Mouse (Mus musculus): ENCODE data around the gene Gjc2.

- no peak for TF ChIP-seq CTCF (IDR thresholded peaks at IDR 0.05; ENCODE audit: extremely low read depth, insufficient read depth, insufficient read length, insufficient replicate concordance)
- no peak for TF ChIP-seq POLR2A (IDR thresholded peaks at IDR 0.05; ENCODE audit: low read depth, low read length)
These were observed 41.1 kb downstream of the Gjc2 start for GRCm38 (mm10) chr11:59141772-59142370.
